ENCODE assay signal across 26 mouse cellular contexts in genomic region chr1:53864046-53864445, GRCm38 (mm10).
"Had no signal": no experiment of that assay in that cellular context is flagged by ENCODE, and none has a peak within 500 bp of the region (broad histone marks: within the 10 kb centered on the region; RNA-seq: fewer than 3 reads in every experiment).

No protein-coding gene starts in this region.

- H3K27ac ChIP-seq: gastrocnemius, adult 2 months; heart, embryonic 10.5 days; hindbrain, embryonic 10.5 days; hindbrain, embryonic 12.5 days; hindbrain, embryonic 14.5 days; intestine, embryonic 15.5 days; kidney, embryonic 15.5 days; layer of hippocampus, adult 2 months; left cerebral cortex, adult 2 months; limb, embryonic 10.5 days; limb, embryonic 12.5 days; liver, embryonic 13.5 days had no signal

- H3K9me3 ChIP-seq: heart, embryonic 10.5 days; heart, embryonic 12.5 days; hindbrain, embryonic 10.5 days; hindbrain, embryonic 12.5 days; intestine, embryonic 15.5 days; kidney, embryonic 15.5 days; limb, embryonic 10.5 days; limb, embryonic 12.5 days; liver, embryonic 13.5 days had no signal

- H3K4me3 ChIP-seq: gastrocnemius, adult 2 months; heart, embryonic 10.5 days; heart, embryonic 12.5 days; hindbrain, embryonic 10.5 days; hindbrain, embryonic 12.5 days; intestine, embryonic 15.5 days; kidney, embryonic 15.5 days; layer of hippocampus, adult 2 months; left cerebral cortex, adult 2 months; limb, embryonic 10.5 days; limb, embryonic 12.5 days; liver, embryonic 13.5 days had no signal

- H3K36me3 ChIP-seq: hindbrain, embryonic 10.5 days; hindbrain, embryonic 12.5 days; intestine, embryonic 15.5 days; kidney, embryonic 15.5 days; limb, embryonic 10.5 days; limb, embryonic 12.5 days; liver, embryonic 13.5 days had no signal

- H3K27me3 ChIP-seq: heart, embryonic 12.5 days; hindbrain, embryonic 12.5 days; intestine, embryonic 15.5 days; kidney, embryonic 15.5 days; limb, embryonic 12.5 days; liver, embryonic 13.5 days had no signal

- ATAC-seq: hindbrain, embryonic 16.5 days; inflammation-experienced regulatory T-cells, adult 6 months; intestine, postnatal 0 days had no signal

- H3K9ac ChIP-seq: heart, embryonic 12.5 days; hindbrain, embryonic 12.5 days; hindbrain, embryonic 14.5 days; intestine, embryonic 15.5 days; kidney, embryonic 15.5 days; limb, embryonic 12.5 days; liver, embryonic 13.5 days had no signal

- H3K4me1 ChIP-seq: hindbrain, embryonic 12.5 days; intestine, embryonic 15.5 days; kidney, embryonic 15.5 days; limb, embryonic 10.5 days; liver, embryonic 13.5 days had no signal

- H3K4me2 ChIP-seq: heart, embryonic 12.5 days; hindbrain, embryonic 12.5 days; hindbrain, embryonic 14.5 days; intestine, embryonic 15.5 days; kidney, embryonic 15.5 days; limb, embryonic 12.5 days; liver, embryonic 11.5 days; liver, embryonic 13.5 days had no signal

- DNase-seq: gastrocnemius, adult 2 months; gastrocnemius, postnatal 10 days; gastrocnemius, postnatal 25 days; heart, adult 18-20 months; heart, postnatal 10 days; heart, postnatal 4 days; kidney, adult 8-10 months; kidney, postnatal 25 days; kidney, postnatal 4 days; liver; liver, embryonic 13.5 days had no signal
